Mouse (Mus musculus): ENCODE data around the gene Igfals. TPM values are rescaled to one million over a fixed set of nuclear protein-coding genes. Genes with fewer than 3 reads are reported as not detected.

The Igfals gene
- not detected for total RNA-seq (2021)

GRCm38 (mm10) chr17:24865776-24866175 lies at the start of gene Igfals:
TSS of gene Igfals (plus strand) at chr17:24865997.
- no peak for DNase-seq (ENCODE audit: low spot score in 2 of 2)
- intact Hi-C loops (cut with DNase I): no loop called here

DNA sequence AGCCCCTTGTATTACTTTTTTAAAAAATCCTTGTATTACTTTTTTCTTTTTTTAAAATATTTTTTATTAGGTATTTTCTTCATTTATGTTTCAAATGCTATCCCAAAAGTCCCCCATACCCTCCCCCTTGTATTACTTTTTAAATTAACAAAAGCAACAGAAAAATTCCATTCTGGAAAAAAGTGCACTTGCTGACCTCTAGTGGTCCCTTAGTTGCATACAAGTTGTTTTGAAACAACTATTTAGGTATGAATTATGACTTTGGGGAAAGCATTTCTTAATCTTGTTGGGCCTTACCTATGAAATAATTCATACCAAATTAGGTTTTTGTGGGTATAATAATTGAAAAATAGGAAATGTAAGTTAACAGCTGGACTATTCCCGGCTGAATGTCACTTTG lies 48.3 kb upstream of the Igfals start:
- intact Hi-C loops (cut with DNase I): loop anchor here (1.0 kb wide), 1 partner anchor 72 kb away; no protein-coding TSS in a partner anchor
- no peak for DNase-seq (ENCODE audit: low spot score in 2 of 2)

- no peak for DNase-seq (ENCODE audit: low spot score in 2 of 2)
- intact Hi-C loops (cut with DNase I): no loop called here
Measured at GRCm38 (mm10) chr17:24818172-24818571, 47.6 kb upstream of the Igfals start.

GRCm38 (mm10) chr17:24819469-24819868 lies 46.3 kb upstream of the Igfals start:
- DNase-seq (ENCODE audit: low spot score in 2 of 2): no peak
- intact Hi-C loops (cut with DNase I): no loop called here

DNA sequence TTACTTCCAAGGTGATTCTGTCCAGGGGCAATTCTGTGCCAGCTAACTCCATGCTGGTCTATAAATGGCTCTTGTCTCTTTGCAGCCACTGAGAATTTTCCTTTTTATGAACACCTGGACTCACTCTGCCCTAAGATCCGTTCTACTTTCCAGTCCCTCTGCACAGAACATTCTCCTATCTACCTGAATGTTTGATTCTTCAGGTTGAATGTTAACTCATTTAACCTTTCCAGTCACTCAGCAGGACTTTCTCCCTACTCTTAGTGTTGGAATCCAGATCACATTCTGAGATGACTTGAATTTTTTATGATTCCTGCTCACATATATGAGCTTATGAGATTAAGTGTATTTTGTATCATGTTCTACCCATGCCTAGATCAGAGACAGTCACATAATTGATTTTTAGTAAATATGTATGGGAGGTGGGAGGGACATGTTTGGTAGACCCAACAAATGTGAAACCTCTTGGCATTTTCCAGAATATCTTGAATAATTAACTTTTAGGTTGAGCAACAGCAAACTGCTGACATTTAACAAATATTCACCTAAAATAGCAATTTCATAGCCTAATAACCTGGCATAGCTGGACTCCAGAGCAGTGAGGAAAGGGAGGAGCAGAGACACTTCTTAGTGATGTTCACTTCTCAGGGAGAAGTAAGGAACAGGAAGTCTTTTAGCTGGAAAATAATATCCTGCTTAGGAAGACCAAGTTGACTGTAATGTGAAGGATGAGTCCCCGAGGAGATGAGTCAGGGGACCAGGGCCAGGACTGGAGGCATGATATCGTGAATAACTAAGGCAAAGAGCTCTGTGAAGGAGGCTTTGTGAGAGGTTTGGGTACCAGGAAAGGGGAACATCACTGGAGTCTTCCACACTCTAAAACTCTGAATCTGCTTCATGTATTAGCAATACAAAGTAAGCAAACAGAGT lies 44.2 kb upstream of the Igfals start:
- no peak for DNase-seq (ENCODE audit: low spot score in 2 of 2)
- intact Hi-C loops (cut with DNase I): loop anchor here (10.0 kb wide), 1 partner anchor 923 kb away; no protein-coding TSS in a partner anchor

DNA sequence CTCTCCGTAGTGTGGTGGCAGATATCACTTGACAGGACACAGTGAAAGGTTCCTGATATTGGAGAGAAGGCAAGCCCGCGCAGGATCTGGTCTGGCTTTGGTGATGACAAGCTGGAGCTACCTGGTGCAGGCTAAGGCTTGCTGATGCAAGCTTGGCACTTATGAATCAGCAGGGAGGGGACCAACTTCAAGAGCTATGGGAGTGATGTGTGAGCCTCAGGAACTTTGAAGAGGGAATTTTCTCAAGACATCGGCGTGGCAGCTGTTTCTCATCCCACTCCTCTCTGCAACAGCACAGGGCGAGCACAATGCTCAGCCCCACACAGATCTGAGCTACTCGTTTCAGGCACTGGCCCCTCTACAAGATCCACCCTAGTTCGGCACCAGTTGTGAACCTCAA lies 26.0 kb upstream of the Igfals start, which contains the start of gene Hagh:
Gene Hagh, plus strand, starts transcription at position 302 of the 400 bp plus-strand sequence.
- DNase-seq (ENCODE audit: low spot score in 2 of 2): peak in 1 of 2 experiments; percentile 58
- intact Hi-C loops (cut with DNase I): no loop called here

- intact Hi-C loops (cut with DNase I): no loop called here
- no peak for DNase-seq (ENCODE audit: low spot score in 2 of 2)
Measured at GRCm38 (mm10) chr17:24840341-24840740, 25.5 kb upstream of the Igfals start.

DNA sequence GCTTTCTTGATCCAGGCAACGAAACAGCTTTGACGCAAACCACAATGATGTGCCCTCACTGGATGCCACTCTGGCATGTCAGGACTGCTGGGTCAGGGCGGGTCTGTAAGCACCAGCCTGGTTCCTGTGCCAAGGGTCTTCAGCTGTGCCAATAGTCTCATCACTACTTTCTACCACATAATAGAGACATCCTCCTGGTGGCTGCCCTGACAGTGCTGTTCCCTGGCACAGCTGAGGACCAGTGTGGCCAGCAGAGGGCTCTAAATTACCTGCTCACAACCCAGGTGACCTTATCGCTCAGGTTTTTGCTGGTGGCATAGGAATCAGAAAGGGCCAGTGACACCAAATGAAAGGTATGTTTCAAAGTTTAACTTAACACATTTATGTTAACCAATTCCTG lies 24.7 kb upstream of the Igfals start:
- intact Hi-C loops (cut with DNase I): no loop called here
- no peak for DNase-seq (ENCODE audit: low spot score in 2 of 2)

GRCm38 (mm10) chr17:24842631-24843030 lies 23.2 kb upstream of the Igfals start:
- DNase-seq (ENCODE audit: low spot score in 2 of 2): no peak
- intact Hi-C loops (cut with DNase I): no loop called here

DNA sequence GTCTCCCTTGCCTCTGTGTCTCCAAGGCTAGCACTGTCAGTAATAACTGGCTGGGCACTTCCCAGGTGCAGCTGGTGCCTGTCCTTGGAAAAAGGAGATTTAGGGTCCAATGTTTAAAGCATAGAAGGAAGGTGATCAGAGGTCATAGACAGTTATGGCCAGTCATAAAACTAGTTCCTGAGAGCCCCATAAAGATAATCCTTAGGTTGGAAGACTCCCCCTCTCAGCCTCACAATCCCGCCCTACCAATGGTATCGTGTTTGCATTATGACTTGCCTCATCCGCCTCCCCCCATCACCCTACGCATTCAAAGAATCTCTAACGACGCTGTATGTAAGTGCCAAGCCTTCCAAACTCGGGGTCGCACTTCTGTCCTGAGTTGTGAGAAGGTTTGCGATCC lies 21.3 kb upstream of the Igfals start:
- intact Hi-C loops (cut with DNase I): no loop called here
- no peak for DNase-seq (ENCODE audit: low spot score in 2 of 2)

DNA sequence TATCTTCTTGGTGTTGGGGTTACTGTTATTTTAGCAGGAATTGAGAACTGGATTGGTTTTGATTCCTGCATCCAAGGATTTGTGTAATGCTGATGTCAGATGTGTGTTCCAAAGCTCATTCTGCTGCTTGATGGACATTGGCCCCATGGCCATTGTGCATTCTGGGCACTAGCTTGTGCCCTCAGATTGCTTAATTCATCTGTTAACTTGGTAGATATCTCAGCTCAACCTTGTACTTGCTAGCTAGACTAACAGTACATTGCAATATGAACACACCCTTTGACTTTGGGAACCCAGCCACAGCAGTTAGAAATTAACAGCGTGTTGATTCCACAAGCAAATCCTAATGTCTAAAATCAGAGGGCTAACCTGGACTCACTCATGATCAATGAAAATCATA lies 18.4 kb upstream of the Igfals start:
- intact Hi-C loops (cut with DNase I): no loop called here
- DNase-seq (ENCODE audit: low spot score in 2 of 2): no peak

- no peak for DNase-seq (ENCODE audit: low spot score in 2 of 2)
- intact Hi-C loops (cut with DNase I): no loop called here
Measured at GRCm38 (mm10) chr17:24848600-24849031, 17.2 kb upstream of the Igfals start.

- intact Hi-C loops (cut with DNase I): no loop called here
- DNase-seq (ENCODE audit: low spot score in 2 of 2): no peak
Measured at GRCm38 (mm10) chr17:24849733-24850064, 16.1 kb upstream of the Igfals start.

GRCm38 (mm10) chr17:24850065-24850772 lies 15.6 kb upstream of the Igfals start, which contains the start of gene Fahd1:
TSS of gene Fahd1 (minus strand) at chr17:24850364.
- intact Hi-C loops (cut with DNase I): no loop called here

DNA sequence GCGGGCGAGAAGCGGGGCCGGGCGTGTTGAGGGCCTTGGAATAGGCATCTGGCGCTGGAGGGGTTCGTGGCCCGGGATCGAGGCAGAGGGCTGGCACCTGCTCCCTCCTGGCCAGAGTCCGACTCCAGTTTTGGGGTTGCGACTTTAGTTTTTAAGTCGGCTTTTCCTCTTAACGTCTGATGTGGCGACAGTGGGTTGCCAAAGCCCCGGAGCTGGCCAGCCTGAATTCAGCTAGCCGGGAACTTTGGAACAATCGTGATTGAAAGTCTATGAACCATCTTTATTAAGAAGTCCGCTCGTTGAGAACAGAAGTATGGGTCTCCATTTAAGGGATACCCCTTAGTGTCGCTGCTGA lies 15.0 kb upstream of the Igfals start:
- intact Hi-C loops (cut with DNase I): no loop called here
- no peak for DNase-seq (ENCODE audit: low spot score in 2 of 2)

More at GRCm38 (mm10) chr17:24850065-24850772, 15.6 kb upstream of the Igfals start, which contains the start of gene Fahd1:
- DNase-seq (ENCODE audit: low spot score in 2 of 2): peak; percentile 96 to 99

GRCm38 (mm10) chr17:24851381-24852125 lies 14.2 kb upstream of the Igfals start:
- intact Hi-C loops (cut with DNase I): no loop called here
- DNase-seq (ENCODE audit: low spot score in 2 of 2): no peak

- intact Hi-C loops (cut with DNase I): no loop called here
Measured at GRCm38 (mm10) chr17:24855838-24856464, 9.8 kb upstream of the Igfals start.

DNA sequence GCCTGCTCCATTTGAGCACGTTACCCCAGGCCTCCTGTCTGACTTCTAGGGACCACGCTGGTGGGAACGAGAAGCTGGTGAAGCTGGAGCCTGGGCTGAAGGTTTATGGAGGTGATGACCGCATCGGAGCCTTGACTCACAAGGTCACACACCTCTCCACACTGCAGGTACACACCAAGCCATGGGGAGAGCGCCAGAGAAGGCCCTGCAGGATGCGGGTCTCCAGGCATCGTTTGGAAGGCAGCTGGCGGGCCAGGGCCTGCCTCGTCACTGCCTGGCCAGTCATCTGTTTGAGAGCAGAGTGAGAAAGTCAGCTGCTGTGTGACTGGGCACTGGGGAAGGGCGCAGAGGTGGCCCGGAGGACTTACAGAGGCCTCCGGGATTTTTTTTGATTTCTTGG lies 9.2 kb upstream of the Igfals start:
- DNase-seq (ENCODE audit: low spot score in 2 of 2): no peak
- intact Hi-C loops (cut with DNase I): no loop called here

More at GRCm38 (mm10) chr17:24855838-24856464, 9.8 kb upstream of the Igfals start:
- DNase-seq (ENCODE audit: low spot score in 2 of 2): peak in 1 of 2 experiments; percentile 36

DNA sequence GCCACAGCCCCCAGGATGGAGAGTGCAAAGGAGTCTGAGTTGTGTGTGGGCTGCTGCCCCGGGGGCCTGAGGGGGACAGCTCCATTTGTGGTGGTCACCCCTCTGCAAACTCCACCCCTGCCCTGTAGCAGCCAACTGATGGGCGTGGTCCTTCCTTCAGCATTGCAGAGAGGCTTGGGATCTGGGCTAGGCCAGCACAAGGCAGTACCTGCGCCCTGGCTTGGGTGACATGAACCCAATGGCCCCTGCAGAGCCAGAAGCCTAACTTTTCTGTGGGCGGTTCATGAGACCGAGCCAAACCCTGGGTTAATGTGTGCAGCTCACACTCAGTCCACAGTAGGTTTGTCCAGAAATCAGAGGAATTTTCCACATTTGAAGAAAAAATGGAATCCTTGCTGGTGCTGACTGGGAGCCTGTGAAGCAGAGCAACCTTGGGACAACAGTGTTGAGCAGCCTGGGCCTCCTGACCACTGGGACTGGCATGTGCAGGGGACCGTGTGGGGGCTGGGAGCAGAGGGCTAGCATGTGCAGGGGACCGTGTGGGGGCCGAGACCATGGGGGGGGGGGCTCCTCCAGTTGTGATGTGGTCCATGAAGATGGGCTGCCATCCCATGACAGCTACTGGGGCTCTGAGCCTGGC lies 7.8 kb upstream of the Igfals start:
- intact Hi-C loops (cut with DNase I): no loop called here

More for the DNA sequence above, 7.8 kb upstream of the Igfals start:
- DNase-seq (ENCODE audit: low spot score in 2 of 2): no peak
